Mouse (Mus musculus): Measurements from ENCODE around the gene Fbxo30. TPM values are rescaled to one million over a fixed set of nuclear protein-coding genes. Genes with fewer than 3 reads are reported as not detected.
A peak's percentile ranks its signal among the peaks of the same experiment; 100 is the strongest.

Fbxo30 gene
- polyA plus RNA-seq, 1 experiment from 2014 or later, result 36.1 TPM

DNA sequence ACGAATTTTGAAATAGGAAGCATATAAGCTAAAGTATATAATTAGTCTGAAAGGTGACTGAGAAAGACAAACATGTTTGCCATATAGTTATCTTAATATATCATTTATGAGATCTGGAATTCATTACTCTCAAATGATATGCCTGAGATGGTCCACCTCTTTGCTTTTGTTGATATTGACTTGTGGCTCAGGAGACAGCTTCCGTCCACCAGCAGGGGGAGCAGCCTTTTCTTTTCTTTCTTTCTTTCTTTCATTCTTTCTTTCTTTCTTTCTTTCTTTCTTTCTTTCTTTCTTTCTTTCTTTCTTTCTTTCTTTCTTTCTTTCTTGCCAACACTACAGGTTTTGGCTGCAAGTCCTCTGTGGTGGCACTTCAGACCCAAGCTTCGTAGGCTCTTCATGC, 45.4 kb downstream of the Fbxo30 start:
- H3K27me3 ChIP-seq, result no peaks in the 10 kb centered on the region
- ATAC-seq (ENCODE audit: borderline replicate concordance, extremely low read depth, low FRiP score, low TSS enrichment), result no peak
- H3K4me2 ChIP-seq, result no peak overlapping the region
- no peak overlapping the region for H3K9ac ChIP-seq
- H3K4me3 ChIP-seq, result no peak overlapping the region
- no peaks in the 10 kb centered on the region for H3K36me3 ChIP-seq
- H3K4me1 ChIP-seq, result no peaks in the 10 kb centered on the region
- H3K27ac ChIP-seq, result no peak overlapping the region
- H3K9me3 ChIP-seq, result no peaks in the 10 kb centered on the region
- WGBS, result 90% methylated on average over 3 of the region's 3 CpGs

DNA sequence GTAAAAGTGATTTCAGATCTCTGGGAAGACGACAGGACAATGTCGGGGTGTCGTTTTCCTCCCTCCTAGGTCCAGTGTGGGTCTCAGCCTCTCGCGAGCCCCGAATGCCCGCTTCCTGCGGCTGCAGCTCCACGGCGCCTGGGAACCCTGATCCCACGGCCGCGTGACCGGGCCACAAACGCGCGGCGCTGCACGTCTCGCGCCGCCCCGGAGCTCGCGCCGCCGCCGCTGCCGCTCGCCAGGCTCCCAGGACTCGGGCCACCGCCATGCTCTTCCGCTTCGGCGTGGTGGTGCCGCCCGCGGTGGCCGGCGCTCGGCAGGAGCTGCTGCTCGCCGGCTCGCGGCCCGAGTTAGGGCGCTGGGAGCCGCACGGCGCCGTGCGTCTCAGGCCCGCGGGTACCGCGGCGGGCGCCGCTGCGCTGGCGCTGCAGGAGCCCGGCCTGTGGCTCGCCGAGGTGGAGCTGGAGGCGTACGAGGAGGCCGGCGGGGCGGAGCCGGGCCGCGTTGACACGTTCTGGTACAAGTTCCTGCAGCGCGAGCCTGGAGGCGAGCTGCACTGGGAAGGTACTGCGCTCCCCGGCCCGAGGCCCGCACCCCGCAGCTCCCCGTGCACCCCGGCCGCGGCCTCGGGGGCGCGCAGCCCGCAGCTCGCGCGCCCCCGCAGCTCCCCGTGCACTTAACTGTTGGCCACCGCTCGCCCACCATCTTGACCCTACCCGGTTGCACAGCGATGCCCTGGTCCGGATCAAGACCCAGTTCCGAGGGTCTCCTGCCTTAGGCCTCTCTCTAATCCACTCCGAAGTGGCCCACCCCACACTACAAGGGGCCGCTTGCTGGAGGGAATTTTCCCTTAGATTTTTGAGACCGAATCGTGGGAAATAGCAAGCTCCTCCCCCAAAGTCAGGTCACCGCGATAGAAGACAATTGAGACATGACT, 62.3 kb downstream of the Fbxo30 start, which contains the start of gene Epm2a:
TSS of gene Epm2a (plus strand) at position 200 of the 937 bp plus-strand sequence.
- Histone ChIP-seq H3K4me1 (peaks cover 10% of the 10 kb centered on the region; the same call in 1 of the 2 replicates), H3K27me3 (no peaks in the 10 kb centered on the region), H3K4me3 (peak within 1 kb of the TSS; percentile 64), H3K36me3 (no peaks in the 10 kb centered on the region), H3K9ac (peak within 1 kb of the TSS; percentile 78), H3K27ac (peak within 1 kb of the TSS; percentile 97), H3K4me2 (peak within 1 kb of the TSS; percentile 80), H3K9me3 (no peaks in the 10 kb centered on the region)
- peak; percentile 98 for ATAC-seq (ENCODE audit: borderline replicate concordance, extremely low read depth, low FRiP score, low TSS enrichment)
- under 1% methylated on average over 91 of the region's 106 CpGs for WGBS

DNA sequence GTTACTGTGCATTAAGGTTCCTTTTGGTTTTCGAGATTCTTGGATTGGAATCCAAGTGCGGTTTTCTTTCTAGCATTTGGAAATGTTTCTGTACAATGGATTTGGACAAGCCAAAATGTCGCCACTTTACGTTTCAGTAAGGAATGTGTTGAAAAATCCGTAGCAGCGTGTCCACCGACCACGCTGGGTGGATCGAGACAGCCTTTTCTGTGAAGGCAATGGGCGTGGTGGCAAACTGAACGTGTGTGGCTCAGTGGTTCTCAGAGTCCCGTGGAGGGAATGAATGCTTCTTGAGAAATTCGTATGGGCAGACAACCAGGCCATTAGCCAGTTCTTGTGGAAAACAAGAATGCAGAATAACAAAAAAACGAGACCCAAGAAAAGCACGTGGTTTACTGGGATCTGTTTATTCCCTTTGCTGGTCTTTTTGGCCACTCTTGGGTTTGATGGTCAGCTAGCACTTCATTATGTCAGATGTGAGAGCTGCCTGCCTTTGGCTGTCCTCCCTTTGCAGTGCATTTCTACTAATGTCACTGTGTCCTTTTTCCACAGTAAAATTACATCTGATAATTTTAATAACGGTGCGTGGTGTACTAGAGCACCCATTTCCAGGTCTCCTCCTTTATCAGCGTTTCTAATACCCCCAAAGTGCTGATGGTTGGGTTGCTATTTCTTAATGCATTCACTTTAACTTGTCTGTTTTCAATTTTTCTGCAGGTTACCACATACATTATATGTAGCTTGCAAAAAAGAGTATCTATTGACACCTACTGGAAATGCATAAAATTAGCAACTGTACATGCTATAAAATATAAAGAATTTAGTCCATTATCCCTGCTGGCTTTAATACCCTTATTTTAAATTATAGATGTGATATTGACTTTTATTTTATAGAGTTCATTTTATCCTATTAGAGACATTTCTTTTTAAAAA, 63.7 kb downstream of the Fbxo30 start:
- H3K4me1 ChIP-seq, result peaks cover 10% of the 10 kb centered on the region; the same call in 1 of the 2 replicates
- WGBS, result 69% methylated on average over 18 of the region's 18 CpGs
- no peak overlapping the region for H3K27ac ChIP-seq
- no peaks in the 10 kb centered on the region for H3K36me3 ChIP-seq
- no peaks in the 10 kb centered on the region for H3K9me3 ChIP-seq
- no peak overlapping the region for H3K4me3 ChIP-seq
- no peak for ATAC-seq (ENCODE audit: borderline replicate concordance, extremely low read depth, low FRiP score, low TSS enrichment)
- H3K27me3 ChIP-seq, result no peaks in the 10 kb centered on the region
- no peak overlapping the region for H3K9ac ChIP-seq
- no peak overlapping the region for H3K4me2 ChIP-seq

Other genes starting within 250 kb of the Fbxo30 start
- 0.03 TPM in 1 of 2 replicates, not detected in the other for gene Grm1, start 199.0 kb upstream of the Fbxo30 start, polyA plus RNA-seq (2015; fragmentation: Nextera tagmentation; extraction: Ambion mirVana)
- gene Shprh, start 131.9 kb upstream of the Fbxo30 start, polyA plus RNA-seq (2015; fragmentation: Nextera tagmentation; extraction: Ambion mirVana), result 15.5 and 15.6 TPM in 2 replicates
- gene Epm2a, start 62.1 kb downstream of the Fbxo30 start, polyA plus RNA-seq (2015; fragmentation: Nextera tagmentation; extraction: Ambion mirVana), result 0.20 and 0.62 TPM in 2 replicates

Data from lung, embryonic 15.5 days (tissue).